Mouse (Mus musculus) T-helper 2 cell (primary cell): ENCODE measurements around the gene Fermt2.
"Not testable (repeated sequence)": the region's sequence is repeated elsewhere in the genome, so short reads cannot be mapped to it uniquely, and the experiment has no call there.

ENCODE experiments used
- in situ Hi-C: fragments of 300-600 bp; cut with MboI, MseI; formaldehyde crosslinking; loops from one replicate; pipeline ENCODE4 v1.15.1; 2025; ENCODE audit warnings: high pct_unique_total_duplicates

The Fermt2 gene

DNA sequence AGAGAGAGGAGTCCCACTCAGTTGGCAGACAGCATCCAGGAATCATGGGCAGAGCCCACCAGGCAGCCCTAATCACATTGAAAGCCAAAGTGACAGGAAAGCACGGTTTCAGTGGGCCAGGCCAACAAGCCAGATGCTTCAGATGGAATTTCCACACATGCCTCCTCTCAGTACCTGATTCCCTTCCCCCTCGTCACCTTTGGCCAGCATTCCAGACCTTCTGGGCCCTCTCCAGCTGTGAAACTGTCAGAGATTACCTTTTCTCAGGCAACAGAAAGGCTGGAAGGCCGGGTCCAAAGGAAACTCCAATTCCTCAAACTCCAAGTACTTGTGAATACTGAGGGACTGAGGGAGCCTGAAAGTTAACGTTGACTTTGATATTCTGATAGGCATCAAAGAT lies 19.1 kb downstream of the Fermt2 start:
- in situ Hi-C loops = no loop called here

- in situ Hi-C loops = no loop called here
Observed at GRCm38 (mm10) chr14:45507923-45508322, 22.0 kb downstream of the Fermt2 start.

GRCm38 (mm10) chr14:45507447-45507846 lies 22.5 kb downstream of the Fermt2 start:
- in situ Hi-C loops = no loop called here

- in situ Hi-C loops = no loop called here
Observed at GRCm38 (mm10) chr14:45507032-45507431, 22.9 kb downstream of the Fermt2 start.

- in situ Hi-C loops = no loop called here
Observed at GRCm38 (mm10) chr14:45506165-45506564, 23.8 kb downstream of the Fermt2 start.

DNA sequence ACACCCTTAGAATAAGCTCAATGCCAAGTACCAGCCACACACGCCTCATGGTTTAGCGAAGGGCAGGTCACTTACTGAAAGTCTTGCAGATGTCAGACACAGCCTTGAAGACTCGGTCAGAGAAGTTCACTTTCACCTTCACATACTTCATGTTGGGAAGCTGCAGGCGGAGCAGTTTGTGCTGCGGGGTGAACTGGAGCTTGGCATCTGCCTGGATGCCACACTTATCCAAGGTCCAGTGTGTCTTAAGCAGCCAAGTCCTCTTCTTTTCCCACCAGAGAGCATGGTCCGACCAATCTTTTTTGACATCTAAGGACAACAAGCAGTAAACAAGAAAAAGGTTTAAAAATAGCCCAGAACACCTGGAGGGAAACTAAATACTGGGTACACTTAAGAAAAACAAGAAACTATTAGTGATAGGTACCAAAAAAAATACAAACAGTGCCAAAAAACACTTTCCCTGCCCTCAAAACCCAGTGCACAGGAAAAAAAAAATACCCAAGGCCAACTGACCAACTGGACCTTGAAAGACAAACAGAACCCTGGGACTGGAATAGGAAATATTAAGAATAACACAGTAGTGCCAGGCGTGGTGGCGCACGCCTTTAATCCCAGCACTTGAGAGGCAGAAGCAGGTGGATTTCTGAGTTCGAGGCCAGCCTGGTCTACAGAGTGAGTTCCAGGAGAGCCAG lies 25.4 kb downstream of the Fermt2 start:
- in situ Hi-C loops = no loop called here

- in situ Hi-C loops = no loop called here
Observed at GRCm38 (mm10) chr14:45503934-45504333, 26.0 kb downstream of the Fermt2 start.

- in situ Hi-C loops = no loop called here
Observed at GRCm38 (mm10) chr14:45500052-45500451, 29.9 kb downstream of the Fermt2 start.

DNA sequence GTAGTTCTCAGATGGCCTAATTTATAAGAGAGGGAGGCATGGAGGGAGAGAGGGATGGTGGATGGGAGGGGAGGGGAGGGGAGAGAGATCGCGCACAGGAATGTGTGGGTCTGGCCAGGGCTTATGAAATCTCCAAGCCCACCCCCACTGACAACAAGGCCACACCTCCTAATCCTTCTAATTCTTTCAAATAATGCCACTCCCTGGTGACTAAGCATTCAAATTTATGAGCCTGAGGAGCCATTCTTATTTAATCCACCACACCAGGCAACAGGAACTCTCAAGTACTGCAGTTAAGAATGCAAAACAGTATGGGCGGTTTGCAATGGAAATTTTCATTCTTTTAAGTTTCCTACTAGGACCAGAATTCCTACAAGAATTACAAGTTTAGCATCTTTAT lies 32.8 kb downstream of the Fermt2 start:
- in situ Hi-C loops = no loop called here

GRCm38 (mm10) chr14:45495810-45496209 lies 34.1 kb downstream of the Fermt2 start:
- in situ Hi-C loops = not testable (repeated sequence)

GRCm38 (mm10) chr14:45493891-45494290 lies 36.0 kb downstream of the Fermt2 start:
- in situ Hi-C loops = no loop called here

DNA sequence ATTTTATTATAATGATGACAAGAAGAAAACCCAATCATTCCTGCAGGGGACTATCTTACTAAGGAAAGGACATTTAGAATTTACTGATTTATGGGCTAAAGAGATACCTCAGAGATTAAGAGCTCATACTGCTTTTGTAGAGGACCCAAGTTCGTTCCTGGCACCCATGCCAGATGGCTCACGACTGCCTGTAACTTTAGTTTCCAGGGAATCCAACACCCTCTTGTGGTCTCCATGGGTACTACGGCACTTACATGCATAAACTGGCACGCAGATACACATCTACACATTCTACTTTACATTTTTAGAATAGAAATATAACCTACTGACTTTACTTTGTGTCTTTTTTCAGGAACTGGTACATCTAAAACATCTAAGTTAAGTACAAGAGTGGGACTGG lies 37.2 kb downstream of the Fermt2 start:
- in situ Hi-C loops = no loop called here

DNA sequence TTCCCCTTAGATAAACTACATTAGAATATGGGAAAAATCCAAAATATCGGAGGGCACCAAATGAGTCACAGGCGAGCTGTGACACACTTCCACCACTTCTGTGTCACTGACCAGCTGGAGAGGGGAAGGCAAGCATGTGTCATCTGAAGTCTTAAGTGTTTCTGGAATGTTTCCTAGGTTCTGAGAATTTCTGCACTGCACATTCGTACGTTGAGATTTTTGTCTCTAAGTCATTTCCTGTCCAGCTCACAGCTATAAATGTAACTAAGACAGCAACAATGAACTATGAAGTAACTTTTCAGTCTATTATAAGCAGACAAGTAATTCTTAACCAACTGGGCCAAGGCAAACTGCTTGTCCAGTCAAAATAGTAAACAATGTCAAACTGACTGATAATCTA lies 37.9 kb downstream of the Fermt2 start:
- in situ Hi-C loops = no loop called here

DNA sequence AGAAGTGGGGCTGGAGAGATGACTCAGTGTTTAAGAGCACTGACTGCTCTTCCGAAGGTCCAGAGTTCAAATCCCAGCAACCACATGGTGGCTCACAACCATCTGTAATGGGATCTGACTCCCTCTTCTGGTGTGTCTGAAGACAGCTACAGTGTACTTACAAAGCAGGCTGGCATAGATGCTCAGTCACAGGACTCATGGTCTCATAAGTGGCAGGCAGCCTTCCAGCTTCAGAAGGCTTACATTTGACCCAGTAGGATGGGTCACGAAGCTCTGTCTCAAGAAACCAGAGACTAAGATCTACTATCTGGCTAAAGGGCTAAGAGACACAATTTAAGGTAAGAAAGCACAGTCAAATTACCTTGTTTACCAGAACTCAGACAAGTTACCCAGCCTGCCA lies 42.7 kb downstream of the Fermt2 start:
- in situ Hi-C loops = not testable (repeated sequence)

GRCm38 (mm10) chr14:45483361-45483760 lies 46.6 kb downstream of the Fermt2 start:
- in situ Hi-C loops = not testable (repeated sequence)

- in situ Hi-C loops = no loop called here
Observed at GRCm38 (mm10) chr14:45478977-45479806, 50.7 kb downstream of the Fermt2 start.

GRCm38 (mm10) chr14:45478515-45478914 lies 51.4 kb downstream of the Fermt2 start:
- in situ Hi-C loops = no loop called here

- in situ Hi-C loops = no loop called here
Observed at GRCm38 (mm10) chr14:45477651-45478050, 52.3 kb downstream of the Fermt2 start.

DNA sequence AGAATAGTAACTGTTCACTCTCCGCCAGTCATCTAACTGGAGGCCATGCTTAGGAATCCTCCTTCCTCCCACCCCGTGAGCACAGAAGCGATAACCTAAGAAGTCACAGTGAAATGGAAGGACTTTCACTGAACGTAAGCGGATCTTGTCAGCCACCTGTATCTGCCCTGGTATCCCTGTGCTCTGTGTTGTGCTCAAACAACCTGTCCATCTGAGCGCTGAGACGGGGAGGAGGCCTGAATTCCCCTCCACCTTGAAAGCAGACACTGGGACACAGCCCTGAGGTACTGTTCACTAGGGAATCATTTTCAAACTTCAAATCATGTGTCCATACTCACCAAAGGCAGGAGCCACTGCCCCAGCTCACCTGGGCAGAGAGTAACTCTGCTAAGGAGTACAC lies 52.9 kb downstream of the Fermt2 start:
- in situ Hi-C loops = no loop called here

DNA sequence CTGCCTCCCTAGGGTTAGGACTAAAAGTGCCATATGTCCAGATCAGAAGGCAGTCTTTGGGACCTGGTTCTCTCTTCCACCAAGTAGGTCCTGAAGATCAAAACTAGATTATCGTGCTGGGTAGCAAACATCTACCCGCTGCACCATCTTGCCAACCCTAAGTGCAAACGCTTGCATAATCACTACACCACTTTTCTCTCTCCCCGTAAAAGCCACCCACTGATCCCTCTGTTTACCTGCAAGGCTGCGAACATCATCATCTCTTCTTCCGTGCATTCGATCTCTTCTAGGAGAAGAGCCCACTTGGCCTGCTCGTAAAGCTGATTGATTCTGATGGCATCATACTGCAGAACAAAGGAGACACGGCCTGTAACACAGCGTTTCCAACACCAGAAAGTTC lies 57.4 kb downstream of the Fermt2 start:
- in situ Hi-C loops = no loop called here

DNA sequence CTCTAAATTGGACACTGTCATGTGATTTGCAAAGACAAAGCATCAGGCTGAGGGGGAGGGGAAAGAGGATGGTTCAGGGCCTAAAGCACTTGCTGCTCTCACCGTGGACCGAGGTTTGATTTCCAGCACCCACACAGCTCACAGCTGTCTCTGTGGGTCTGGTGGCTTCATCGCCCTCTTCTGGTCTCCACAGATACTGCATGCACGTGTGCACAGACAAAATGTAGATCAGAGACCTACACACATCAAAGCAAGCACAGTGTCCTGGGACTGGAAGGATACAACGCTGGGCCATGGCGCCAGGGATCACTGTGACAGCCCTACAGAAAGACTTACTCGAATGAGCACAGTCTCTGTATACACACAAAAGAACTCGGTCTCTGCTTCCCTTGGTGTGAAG lies 60.5 kb downstream of the Fermt2 start:
- in situ Hi-C loops = no loop called here

DNA sequence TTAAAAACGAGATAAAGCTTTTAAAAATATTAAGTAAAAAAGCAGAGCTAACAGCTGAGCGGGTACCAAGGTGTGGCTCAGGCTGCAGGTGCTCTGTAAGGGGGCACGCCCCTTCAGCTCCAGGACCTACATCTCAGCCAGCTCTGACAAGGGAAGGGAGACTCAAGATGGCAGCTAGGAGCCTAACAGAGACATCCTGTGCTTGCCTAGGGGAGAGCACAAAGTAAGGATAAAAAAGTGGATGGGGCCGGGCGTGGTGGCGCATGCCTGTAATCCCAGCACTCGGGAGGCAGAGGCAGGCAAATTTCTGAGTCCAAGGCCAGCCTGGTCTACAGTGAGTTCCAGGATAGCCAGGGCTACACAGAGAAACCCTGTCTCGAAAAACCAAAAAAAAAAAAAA lies 63.5 kb downstream of the Fermt2 start:
- in situ Hi-C loops = not testable (repeated sequence)
